Mouse (Mus musculus) embryonic facial prominence, embryonic 10.5 days (tissue): ENCODE data around the gene Alkbh3. TPM values are rescaled to one million over a fixed set of nuclear protein-coding genes. Genes with fewer than 3 reads are reported as not detected.

Source experiments
- polyA plus RNA-seq: library from polyadenylated mRNA; unstranded; fragments of >200 nt; fragmentation: Nextera tagmentation; extraction: Ambion mirVana; gene quantifications from 2 replicates; pipeline ENCODE4 v1.2.1, GENCODE M21; 2016

Gene Alkbh3
- polyA plus RNA-seq, 1 experiment from 2014 or later: 57.0 TPM

Other genes starting within 250 kb of the Alkbh3 start
- 73.6 and 76.0 TPM in 2 replicates for gene Ext2, start 188.2 kb downstream of the Alkbh3 start, polyA plus RNA-seq
- 10.9 and 11.2 TPM in 2 replicates for gene Accs, start 160.9 kb downstream of the Alkbh3 start, polyA plus RNA-seq
- gene Accsl, start 141.7 kb downstream of the Alkbh3 start, polyA plus RNA-seq: 0.14 and 0.34 TPM in 2 replicates
- gene Gm13889, start 53.6 kb downstream of the Alkbh3 start, polyA plus RNA-seq: 1.9 and 2.4 TPM in 2 replicates
- gene Gm27027, start 14.5 kb downstream of the Alkbh3 start, polyA plus RNA-seq: not detected in 2 replicates
- gene Hsd17b12, start 147.2 kb upstream of the Alkbh3 start, polyA plus RNA-seq: 130 and 135 TPM in 2 replicates